Mouse (Mus musculus): Measurements from ENCODE around the gene Actl6a. TPM values are rescaled to one million over a fixed set of nuclear protein-coding genes. Genes with fewer than 3 reads are reported as not detected.
"Not testable (repeated sequence)": the region's sequence is repeated elsewhere in the genome, so short reads cannot be mapped to it uniquely, and the experiment has no call there.

Gene Actl6a
- 105 TPM for polyA plus RNA-seq (2021)

GRCm38 (mm10) chr3:32705647-32706348 lies at the start of gene Actl6a:
Gene Actl6a (plus strand): TSS chr3:32706298.
- CTCF ChIA-PET; H3K27me3 ChIP-seq; in situ Hi-C loops (cut with MboI; ENCODE audit: low pct_unique_long_range_greater_than_20kb); DNase-seq (ENCODE audit: low read depth, low spot score); ATAC-seq; POLR2A ChIA-PET: not testable (repeated sequence)

GRCm38 (mm10) chr3:32656398-32656994 lies 49.6 kb upstream of the Actl6a start:
- CTCF ChIA-PET = no interaction called here
- DNase-seq (ENCODE audit: low read depth, low spot score) (no peak), ATAC-seq (no peak)
- peaks cover 24% of the 10 kb centered on the region for H3K27me3 ChIP-seq
- POLR2A ChIA-PET = no interaction called here
- in situ Hi-C loops (cut with MboI; ENCODE audit: low pct_unique_long_range_greater_than_20kb) = no loop called here
- no peak for TF ChIP-seq CTCF (IDR thresholded peaks at IDR 0.05)

GRCm38 (mm10) chr3:32658401-32658800 lies 47.7 kb upstream of the Actl6a start:
- in situ Hi-C loops (cut with MboI; ENCODE audit: low pct_unique_long_range_greater_than_20kb) = no loop called here
- no peak for TF ChIP-seq CTCF (IDR thresholded peaks at IDR 0.05)
- ChIA-PET CTCF (no interaction called here), POLR2A (no interaction called here)
- DNase-seq (ENCODE audit: low read depth, low spot score) (no peak), ATAC-seq (no peak)
- H3K27me3 ChIP-seq = peaks cover 29% of the 10 kb centered on the region

- in situ Hi-C loops (cut with MboI; ENCODE audit: low pct_unique_long_range_greater_than_20kb) = no loop called here
- H3K27me3 ChIP-seq = peaks cover 29% of the 10 kb centered on the region
- ATAC-seq = no peak
- ChIA-PET CTCF (no interaction called here), POLR2A (no interaction called here)
- TF ChIP-seq CTCF (IDR thresholded peaks at IDR 0.05) = no peak
- no peak for DNase-seq (ENCODE audit: low read depth, low spot score)
Observed at GRCm38 (mm10) chr3:32658821-32659220, 47.3 kb upstream of the Actl6a start.

- ATAC-seq (no peak), DNase-seq (ENCODE audit: low read depth, low spot score) (no peak)
- H3K27me3 ChIP-seq = peaks cover 27% of the 10 kb centered on the region
- CTCF ChIA-PET = no interaction called here
- POLR2A ChIA-PET = no interaction called here
- in situ Hi-C loops (cut with MboI; ENCODE audit: low pct_unique_long_range_greater_than_20kb) = no loop called here
- TF ChIP-seq CTCF (IDR thresholded peaks at IDR 0.05) = no peak
Observed at GRCm38 (mm10) chr3:32659506-32659905, 46.6 kb upstream of the Actl6a start.

- DNase-seq (ENCODE audit: low read depth, low spot score) = no peak
- no peak for TF ChIP-seq CTCF (IDR thresholded peaks at IDR 0.05)
- ATAC-seq = no peak
- peaks cover 23% of the 10 kb centered on the region for H3K27me3 ChIP-seq
- in situ Hi-C loops (cut with MboI; ENCODE audit: low pct_unique_long_range_greater_than_20kb) = no loop called here
- ChIA-PET POLR2A (no interaction called here), CTCF (interaction anchor here (0.6 kb wide), 1 partner anchor 136 kb away, joined by 3 read pairs; no protein-coding TSS in a partner anchor)
Observed at GRCm38 (mm10) chr3:32660276-32660675, 45.8 kb upstream of the Actl6a start.

GRCm38 (mm10) chr3:32660831-32661555 lies 45.1 kb upstream of the Actl6a start:
- no peak for DNase-seq (ENCODE audit: low read depth, low spot score)
- POLR2A ChIA-PET = no interaction called here
- in situ Hi-C loops (cut with MboI; ENCODE audit: low pct_unique_long_range_greater_than_20kb) = no loop called here
- CTCF ChIA-PET = no interaction called here
- peaks cover 26% of the 10 kb centered on the region for H3K27me3 ChIP-seq
- ATAC-seq = no peak
- no peak for TF ChIP-seq CTCF (IDR thresholded peaks at IDR 0.05)

- in situ Hi-C loops (cut with MboI; ENCODE audit: low pct_unique_long_range_greater_than_20kb) = no loop called here
- CTCF ChIA-PET = no interaction called here
- POLR2A ChIA-PET = no interaction called here
- ATAC-seq (no peak), DNase-seq (ENCODE audit: low read depth, low spot score) (no peak)
- TF ChIP-seq CTCF (IDR thresholded peaks at IDR 0.05) = no peak
- peaks cover 27% of the 10 kb centered on the region for H3K27me3 ChIP-seq
Observed at GRCm38 (mm10) chr3:32661556-32661930, 44.6 kb upstream of the Actl6a start.

- POLR2A ChIA-PET = no interaction called here
- CTCF ChIA-PET = interaction anchor here (0.9 kb wide), 1 partner anchor 21 kb away, joined by 4 read pairs; no protein-coding TSS in a partner anchor
- ATAC-seq = no peak
Observed at GRCm38 (mm10) chr3:32668256-32668959, 37.7 kb upstream of the Actl6a start.

GRCm38 (mm10) chr3:32669211-32669610 lies 36.9 kb upstream of the Actl6a start:
- no peak for DNase-seq (ENCODE audit: low read depth, low spot score)
- no peak for ATAC-seq
- ChIA-PET CTCF (interaction anchor here (0.9 to 1.0 kb wide), 2 partner anchors 22 to 27 kb away, joined by 3 to 4 read pairs; no protein-coding TSS in a partner anchor), POLR2A (no interaction called here)
- in situ Hi-C loops (cut with MboI; ENCODE audit: low pct_unique_long_range_greater_than_20kb) = no loop called here
- peaks cover 17% of the 10 kb centered on the region for H3K27me3 ChIP-seq
- TF ChIP-seq CTCF (IDR thresholded peaks at IDR 0.05) = no peak

More at GRCm38 (mm10) chr3:32668256-32668959, 37.7 kb upstream of the Actl6a start:
- H3K27me3 ChIP-seq = peaks cover 17% of the 10 kb centered on the region
- DNase-seq (ENCODE audit: low read depth, low spot score) = no peak
- no peak for TF ChIP-seq CTCF (IDR thresholded peaks at IDR 0.05)
- in situ Hi-C loops (cut with MboI; ENCODE audit: low pct_unique_long_range_greater_than_20kb) = no loop called here
